Mouse (Mus musculus) spleen, adult 2 months (tissue): ENCODE data around the gene Pcbp1.

Source experiments
- CTCF ChIP-seq: fragments of 200-500 bp; IDR thresholded peaks from 2 replicates; pipeline ENCODE4 v1.5.1; 2011; ENCODE audit warnings: mild to moderate bottlenecking, inconsistent platforms; ENCODE audit not compliant: insufficient read depth, insufficient read length, insufficient replicate concordance; ENCODE audit errors: extremely low read depth
- POLR2A ChIP-seq: fragments of 200-500 bp; IDR thresholded peaks from 2 replicates; pipeline ENCODE4 v1.6.1; 2011; ENCODE audit warnings: low read depth, low read length, inconsistent platforms

DNA sequence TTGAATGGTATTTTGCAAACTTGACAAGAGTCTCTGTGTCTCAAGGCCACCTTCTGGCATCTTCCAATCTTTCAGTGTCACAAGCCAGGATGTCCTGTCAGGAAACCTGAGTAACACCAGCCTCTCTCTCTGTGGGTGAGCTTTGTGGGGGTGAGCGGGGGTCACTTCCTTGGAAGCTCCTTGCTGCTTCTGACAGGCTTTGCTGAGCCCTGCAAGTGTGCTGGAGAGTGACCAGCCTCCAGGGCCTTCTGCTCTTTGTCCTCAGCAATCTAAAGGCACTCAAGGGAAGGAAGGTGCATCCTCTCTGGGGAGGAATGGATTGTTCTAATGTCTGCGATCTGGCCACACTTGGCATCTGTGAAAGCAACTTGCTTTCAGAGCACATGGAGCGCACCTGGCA lies 46.8 kb downstream of the Pcbp1 start:
- TF ChIP-seq CTCF (no peak), POLR2A (no peak)
